Mouse (Mus musculus): Measurements from ENCODE around the gene Mgmt. TPM values are rescaled to one million over a fixed set of nuclear protein-coding genes. Genes with fewer than 3 reads are reported as not detected.

Gene Mgmt
- polyA plus RNA-seq, 1 experiment from 2014 or later = 6.1 TPM

DNA sequence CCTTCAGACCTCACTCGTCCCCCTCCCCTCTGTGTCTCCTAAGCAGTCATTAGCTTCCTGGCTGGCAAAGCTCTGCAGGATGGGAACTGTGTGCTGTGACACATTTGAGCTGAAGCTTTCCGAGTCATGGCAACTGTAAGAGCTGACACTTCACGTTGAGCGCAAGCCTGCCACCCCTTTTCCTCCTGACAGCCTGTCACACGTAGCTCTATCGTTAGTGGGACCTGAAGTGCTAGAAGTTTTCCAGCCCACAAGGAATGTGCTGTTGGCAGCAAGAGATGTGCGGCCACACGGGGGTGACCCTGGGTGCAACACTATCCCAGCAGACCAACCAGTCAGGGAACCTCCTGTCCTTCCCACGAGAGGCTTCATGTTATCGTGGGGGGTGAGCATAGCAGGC, 51.3 kb downstream of the Mgmt start:
- Histone ChIP-seq H3K4me3 (ENCODE audit: low read length) (no peak overlapping the region), H3K9me3 (ENCODE audit: control insufficient read depth, low read length) (no peaks in the 10 kb centered on the region), H3K4me1 (replicated peaks; ENCODE audit: control insufficient read depth, insufficient read depth, low read length) (peaks cover 4% of the 10 kb centered on the region; the same call in 1 of the 2 replicates), H3K4me2 (ENCODE audit: low read depth, low read length) (no peak overlapping the region), H3K27me3 (ENCODE audit: control insufficient read depth, insufficient read depth, low read depth, low read length) (peaks cover 7% of the 10 kb centered on the region), H3K36me3 (ENCODE audit: control insufficient read depth, insufficient read depth, low read length) (no peaks in the 10 kb centered on the region), H3K27ac (ENCODE audit: low read length) (no peak overlapping the region), H3K9ac (ENCODE audit: low read length) (no peak overlapping the region)
- ATAC-seq (ENCODE audit: low read depth) = peak; percentile 29
- 15% methylated on average over 10 of the region's 10 CpGs for WGBS

DNA sequence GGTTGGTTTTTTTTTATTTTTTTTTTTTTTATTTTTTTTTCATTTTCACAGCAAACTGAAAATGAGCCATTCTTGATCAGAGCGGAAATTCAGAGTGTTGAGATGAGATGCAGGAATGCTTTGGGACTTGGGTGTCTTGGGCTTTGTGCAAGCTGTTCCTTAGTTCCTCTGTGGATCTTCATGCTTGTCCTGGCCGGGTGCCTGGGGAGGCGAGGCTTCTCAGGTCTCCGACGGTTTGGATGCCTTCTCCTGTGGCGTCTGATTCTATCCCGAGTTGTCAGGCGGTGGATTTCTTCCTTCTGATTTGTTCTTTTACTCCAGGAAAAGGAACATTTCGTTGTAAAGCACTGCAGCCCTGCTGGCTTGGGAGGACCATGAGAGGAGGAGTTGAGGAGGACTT, 51.7 kb downstream of the Mgmt start:
- peaks cover 7% of the 10 kb centered on the region for H3K27me3 ChIP-seq (ENCODE audit: control insufficient read depth, insufficient read depth, low read depth, low read length)
- 50% methylated on average over 9 of the region's 9 CpGs for WGBS
- H3K9me3 ChIP-seq (ENCODE audit: control insufficient read depth, low read length) = no peaks in the 10 kb centered on the region
- H3K4me2 ChIP-seq (ENCODE audit: low read depth, low read length) = no peak overlapping the region
- H3K36me3 ChIP-seq (ENCODE audit: control insufficient read depth, insufficient read depth, low read length) = no peaks in the 10 kb centered on the region
- no peak overlapping the region for H3K4me3 ChIP-seq (ENCODE audit: low read length)
- H3K9ac ChIP-seq (ENCODE audit: low read length) = no peak overlapping the region
- peaks cover 4% of the 10 kb centered on the region; the same call in 1 of the 2 replicates for H3K4me1 ChIP-seq (replicated peaks; ENCODE audit: control insufficient read depth, insufficient read depth, low read length)
- H3K27ac ChIP-seq (ENCODE audit: low read length) = no peak overlapping the region
- ATAC-seq (ENCODE audit: low read depth) = no peak

DNA sequence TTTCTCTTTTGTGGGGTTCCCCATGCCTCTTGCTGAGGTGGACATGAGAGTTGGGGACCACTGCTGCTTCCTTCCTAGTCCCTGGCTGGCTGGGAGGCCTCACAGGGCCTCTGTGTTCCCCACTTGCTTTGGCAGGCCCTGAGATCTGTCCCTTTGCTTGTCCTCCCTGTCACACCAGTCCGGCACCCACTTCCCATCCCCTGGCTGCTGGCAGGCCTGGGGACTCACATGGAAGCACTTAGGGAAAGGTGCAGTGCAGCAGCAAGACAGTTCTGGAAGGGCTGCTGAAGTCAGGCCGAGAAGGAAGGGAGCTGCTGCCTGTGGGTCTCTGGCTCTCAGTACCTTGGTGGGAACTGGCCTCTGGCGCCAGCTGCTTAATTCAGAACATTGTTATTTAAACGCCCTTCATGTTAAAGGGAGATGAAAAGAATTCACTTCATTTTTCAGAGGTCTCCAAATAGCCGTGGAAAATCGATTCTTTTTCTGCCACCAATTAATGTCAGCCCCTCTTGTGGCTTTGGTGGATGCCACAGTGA, 53.9 kb downstream of the Mgmt start:
- Histone ChIP-seq H3K9me3 (ENCODE audit: control insufficient read depth, low read length) (no peaks in the 10 kb centered on the region), H3K36me3 (ENCODE audit: control insufficient read depth, insufficient read depth, low read length) (no peaks in the 10 kb centered on the region), H3K4me2 (ENCODE audit: low read depth, low read length) (no peak overlapping the region), H3K9ac (ENCODE audit: low read length) (no peak overlapping the region), H3K4me3 (ENCODE audit: low read length) (no peak overlapping the region), H3K4me1 (replicated peaks; ENCODE audit: control insufficient read depth, insufficient read depth, low read length) (peaks cover 4% of the 10 kb centered on the region; the same call in 1 of the 2 replicates), H3K27me3 (ENCODE audit: control insufficient read depth, insufficient read depth, low read depth, low read length) (peaks cover 7% of the 10 kb centered on the region), H3K27ac (ENCODE audit: low read length) (no peak overlapping the region)
- no peak for ATAC-seq (ENCODE audit: low read depth)
- 58% methylated on average over 6 of the region's 6 CpGs for WGBS

DNA sequence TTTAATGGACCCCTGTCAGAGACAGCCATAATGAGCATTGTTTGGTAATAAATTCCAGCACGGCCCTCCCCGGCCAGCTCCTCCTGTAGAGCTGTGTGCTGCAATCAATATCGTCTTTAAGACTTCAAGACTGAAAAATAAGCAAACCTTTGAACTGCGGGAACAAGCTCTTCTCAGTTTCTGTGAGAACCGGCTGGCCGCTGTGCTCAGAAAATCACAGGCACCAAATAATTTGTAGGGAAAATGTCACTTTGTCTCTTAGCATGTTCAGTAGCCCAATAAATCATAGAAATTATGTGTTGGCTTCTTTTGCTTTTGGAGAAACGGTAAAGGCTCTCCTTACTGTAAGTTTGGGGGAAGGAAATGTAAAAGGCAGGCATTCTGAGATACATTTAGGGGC, 58.2 kb downstream of the Mgmt start:
- Histone ChIP-seq H3K9ac (ENCODE audit: low read length) (no peak overlapping the region), H3K27ac (ENCODE audit: low read length) (no peak overlapping the region), H3K27me3 (ENCODE audit: control insufficient read depth, insufficient read depth, low read depth, low read length) (peaks cover 9% of the 10 kb centered on the region), H3K4me3 (ENCODE audit: low read length) (no peak overlapping the region), H3K36me3 (ENCODE audit: control insufficient read depth, insufficient read depth, low read length) (no peaks in the 10 kb centered on the region), H3K9me3 (ENCODE audit: control insufficient read depth, low read length) (no peaks in the 10 kb centered on the region), H3K4me2 (ENCODE audit: low read depth, low read length) (no peak overlapping the region), H3K4me1 (replicated peaks; ENCODE audit: control insufficient read depth, insufficient read depth, low read length) (no peaks in the 10 kb centered on the region)
- WGBS = 26% methylated on average over 7 of the region's 7 CpGs
- ATAC-seq (ENCODE audit: low read depth) = no peak

DNA sequence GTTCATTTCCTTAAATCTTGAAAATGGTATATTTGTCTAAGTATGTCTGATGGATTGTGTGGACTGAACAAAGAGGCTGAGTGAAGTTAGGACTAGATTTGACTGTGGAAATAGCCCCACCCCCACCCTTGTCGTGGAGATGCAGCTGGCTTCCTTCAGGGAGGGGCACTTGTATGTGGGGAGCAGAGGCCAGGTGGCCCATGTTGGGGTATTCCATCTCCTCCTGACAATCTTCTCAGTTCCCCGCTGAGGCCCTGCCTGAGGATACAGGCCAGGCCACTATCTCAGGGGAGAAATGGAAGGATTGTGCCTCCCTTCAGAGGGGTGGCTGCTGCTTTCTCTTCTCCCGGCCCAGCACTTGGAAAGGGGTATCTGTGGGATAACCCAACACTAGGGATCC, 58.8 kb downstream of the Mgmt start:
- Histone ChIP-seq H3K36me3 (ENCODE audit: control insufficient read depth, insufficient read depth, low read length) (no peaks in the 10 kb centered on the region), H3K9ac (ENCODE audit: low read length) (no peak overlapping the region), H3K4me2 (ENCODE audit: low read depth, low read length) (no peak overlapping the region), H3K27ac (ENCODE audit: low read length) (no peak overlapping the region), H3K27me3 (ENCODE audit: control insufficient read depth, insufficient read depth, low read depth, low read length) (peaks cover 7% of the 10 kb centered on the region), H3K4me3 (ENCODE audit: low read length) (no peak overlapping the region), H3K9me3 (ENCODE audit: control insufficient read depth, low read length) (no peaks in the 10 kb centered on the region), H3K4me1 (replicated peaks; ENCODE audit: control insufficient read depth, insufficient read depth, low read length) (no peaks in the 10 kb centered on the region)
- 33% methylated on average over 3 of the region's 3 CpGs for WGBS
- ATAC-seq (ENCODE audit: low read depth) = no peak

DNA sequence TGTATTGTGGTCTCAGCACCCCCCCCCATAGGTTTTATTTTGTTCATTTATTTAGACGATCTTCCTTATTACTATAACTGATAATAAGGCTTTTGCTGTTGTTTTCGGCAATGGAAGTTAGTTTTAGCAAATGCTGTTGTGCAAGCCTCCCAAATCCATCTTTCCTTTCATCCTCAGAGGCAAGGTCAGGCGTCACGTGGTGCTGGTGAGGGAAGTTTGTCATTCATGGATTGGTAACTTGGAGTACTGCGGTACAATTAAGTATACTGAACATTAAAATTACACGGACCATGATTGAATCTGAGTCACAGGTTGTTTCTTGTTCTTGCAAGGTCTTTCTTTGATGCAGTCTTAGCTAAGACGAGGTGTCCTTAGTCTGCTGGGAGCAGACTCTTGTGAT, 77.9 kb downstream of the Mgmt start:
- Histone ChIP-seq H3K4me3 (ENCODE audit: low read length) (no peak overlapping the region), H3K27ac (ENCODE audit: low read length) (no peak overlapping the region), H3K27me3 (ENCODE audit: control insufficient read depth, insufficient read depth, low read depth, low read length) (no peaks in the 10 kb centered on the region), H3K4me1 (replicated peaks; ENCODE audit: control insufficient read depth, insufficient read depth, low read length) (no peaks in the 10 kb centered on the region), H3K9me3 (ENCODE audit: control insufficient read depth, low read length) (no peaks in the 10 kb centered on the region), H3K9ac (ENCODE audit: low read length) (no peak overlapping the region), H3K36me3 (ENCODE audit: control insufficient read depth, insufficient read depth, low read length) (no peaks in the 10 kb centered on the region), H3K4me2 (ENCODE audit: low read depth, low read length) (no peak overlapping the region)
- WGBS = 90% methylated on average over 7 of the region's 7 CpGs
- no peak for ATAC-seq (ENCODE audit: low read depth)

DNA sequence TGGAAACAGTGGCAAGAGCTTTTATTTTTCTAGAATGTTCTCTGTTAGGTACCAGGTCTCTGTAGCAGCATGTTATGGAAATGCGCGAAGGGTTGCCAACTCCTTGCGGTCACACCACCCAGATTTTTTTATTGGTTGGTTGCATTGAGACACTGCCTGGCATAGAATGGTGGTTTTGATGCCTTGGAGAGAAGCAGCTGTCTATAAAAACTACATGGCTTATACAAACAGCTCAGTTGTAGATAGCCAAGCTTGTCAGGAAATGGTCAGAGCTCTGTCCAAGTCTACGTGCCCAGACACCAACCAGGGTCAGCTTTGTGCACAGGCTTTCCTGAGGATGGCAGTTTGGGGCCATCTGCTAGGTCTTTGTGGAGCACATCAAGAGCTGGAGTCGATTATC, 80.6 kb downstream of the Mgmt start:
- H3K4me3 ChIP-seq (ENCODE audit: low read length) = no peak overlapping the region
- no peaks in the 10 kb centered on the region for H3K9me3 ChIP-seq (ENCODE audit: control insufficient read depth, low read length)
- H3K4me2 ChIP-seq (ENCODE audit: low read depth, low read length) = no peak overlapping the region
- H3K27ac ChIP-seq (ENCODE audit: low read length) = no peak overlapping the region
- 88% methylated on average over 5 of the region's 5 CpGs for WGBS
- ATAC-seq (ENCODE audit: low read depth) = no peak
- no peaks in the 10 kb centered on the region for H3K4me1 ChIP-seq (replicated peaks; ENCODE audit: control insufficient read depth, insufficient read depth, low read length)
- no peaks in the 10 kb centered on the region for H3K36me3 ChIP-seq (ENCODE audit: control insufficient read depth, insufficient read depth, low read length)
- H3K27me3 ChIP-seq (ENCODE audit: control insufficient read depth, insufficient read depth, low read depth, low read length) = no peaks in the 10 kb centered on the region
- H3K9ac ChIP-seq (ENCODE audit: low read length) = no peak overlapping the region

DNA sequence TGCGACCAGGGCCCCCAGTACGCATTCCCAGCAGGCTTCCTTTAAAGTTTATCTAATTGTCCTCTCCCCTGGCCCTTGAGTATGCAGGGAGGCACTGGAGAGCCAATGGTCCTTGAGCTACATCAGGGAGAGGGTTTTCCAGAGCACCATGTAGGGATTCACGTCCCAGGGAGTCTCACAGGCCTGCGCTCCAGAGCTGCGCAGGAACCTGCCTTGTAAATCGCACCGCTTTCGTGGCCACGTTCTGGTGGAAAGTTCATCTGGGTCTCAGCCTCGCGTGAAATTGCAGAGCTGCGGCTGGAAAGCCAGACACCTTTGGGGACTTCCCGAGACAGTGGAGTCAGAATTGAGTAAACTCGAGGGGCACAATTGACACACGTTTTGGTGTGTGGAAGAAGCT, 103.0 kb downstream of the Mgmt start:
- no peaks in the 10 kb centered on the region for H3K4me1 ChIP-seq (replicated peaks; ENCODE audit: control insufficient read depth, insufficient read depth, low read length)
- H3K9me3 ChIP-seq (ENCODE audit: control insufficient read depth, low read length) = no peaks in the 10 kb centered on the region
- ATAC-seq (ENCODE audit: low read depth) = no peak
- no peak overlapping the region for H3K9ac ChIP-seq (ENCODE audit: low read length)
- H3K27me3 ChIP-seq (ENCODE audit: control insufficient read depth, insufficient read depth, low read depth, low read length) = no peaks in the 10 kb centered on the region
- no peaks in the 10 kb centered on the region for H3K36me3 ChIP-seq (ENCODE audit: control insufficient read depth, insufficient read depth, low read length)
- H3K27ac ChIP-seq (ENCODE audit: low read length) = no peak overlapping the region
- H3K4me3 ChIP-seq (ENCODE audit: low read length) = no peak overlapping the region
- WGBS = 85% methylated on average over 15 of the region's 15 CpGs
- no peak overlapping the region for H3K4me2 ChIP-seq (ENCODE audit: low read depth, low read length)

DNA sequence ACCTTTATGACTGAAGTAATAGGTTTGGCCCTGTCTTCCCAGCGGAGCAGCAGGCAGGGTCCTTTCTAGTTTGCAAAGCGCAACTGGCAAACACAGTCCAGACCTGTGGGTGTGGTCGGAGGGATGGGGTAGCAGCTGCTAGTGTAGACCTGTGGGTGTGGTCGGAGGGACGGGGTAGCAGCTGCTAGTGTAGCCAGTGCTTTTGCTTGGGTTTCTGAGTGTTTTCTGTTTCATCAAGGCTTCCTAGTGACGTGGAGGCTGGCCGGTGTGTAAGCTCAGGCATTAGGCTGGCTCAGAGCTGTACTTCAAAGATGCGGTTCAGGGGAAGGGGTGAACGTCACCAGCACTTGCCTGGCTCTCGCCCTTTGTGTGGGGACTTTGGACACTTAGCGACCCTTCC, 106.3 kb downstream of the Mgmt start:
- Histone ChIP-seq H3K9ac (ENCODE audit: low read length) (no peak overlapping the region), H3K27ac (ENCODE audit: low read length) (no peak overlapping the region), H3K36me3 (ENCODE audit: control insufficient read depth, insufficient read depth, low read length) (no peaks in the 10 kb centered on the region), H3K4me3 (ENCODE audit: low read length) (no peak overlapping the region), H3K9me3 (ENCODE audit: control insufficient read depth, low read length) (no peaks in the 10 kb centered on the region), H3K4me1 (replicated peaks; ENCODE audit: control insufficient read depth, insufficient read depth, low read length) (no peaks in the 10 kb centered on the region), H3K27me3 (ENCODE audit: control insufficient read depth, insufficient read depth, low read depth, low read length) (no peaks in the 10 kb centered on the region), H3K4me2 (ENCODE audit: low read depth, low read length) (no peak overlapping the region)
- no peak for ATAC-seq (ENCODE audit: low read depth)
- 72% methylated on average over 11 of the region's 11 CpGs for WGBS

DNA sequence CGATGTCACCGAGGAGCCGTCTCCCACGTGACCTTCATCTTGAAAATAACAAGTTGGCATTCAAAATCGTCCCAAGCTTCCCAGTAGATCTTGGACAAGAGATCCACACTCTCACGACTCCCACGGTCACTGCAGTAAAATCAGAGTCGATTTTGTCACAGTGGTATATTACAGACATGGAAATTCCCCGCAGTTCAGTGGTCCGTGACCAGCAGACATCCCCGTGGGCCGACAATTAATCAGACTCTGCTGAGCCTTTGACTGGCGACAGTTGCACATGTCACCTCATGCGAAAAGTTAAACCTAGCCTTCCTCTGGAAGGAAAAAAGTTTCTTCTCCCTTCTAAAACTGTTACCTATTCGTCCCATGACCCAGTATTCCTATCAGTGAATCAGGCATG, 106.8 kb downstream of the Mgmt start:
- Histone ChIP-seq H3K4me3 (ENCODE audit: low read length) (no peak overlapping the region), H3K4me1 (replicated peaks; ENCODE audit: control insufficient read depth, insufficient read depth, low read length) (no peaks in the 10 kb centered on the region), H3K27ac (ENCODE audit: low read length) (no peak overlapping the region), H3K9ac (ENCODE audit: low read length) (no peak overlapping the region), H3K27me3 (ENCODE audit: control insufficient read depth, insufficient read depth, low read depth, low read length) (no peaks in the 10 kb centered on the region), H3K9me3 (ENCODE audit: control insufficient read depth, low read length) (no peaks in the 10 kb centered on the region), H3K36me3 (ENCODE audit: control insufficient read depth, insufficient read depth, low read length) (no peaks in the 10 kb centered on the region), H3K4me2 (ENCODE audit: low read depth, low read length) (no peak overlapping the region)
- 79% methylated on average over 15 of the region's 15 CpGs for WGBS
- no peak for ATAC-seq (ENCODE audit: low read depth)

All from lung, embryonic 16.5 days (tissue).